Mouse (Mus musculus) forebrain, postnatal 0 days (tissue): ENCODE data around the gene Ensa. TPM values are rescaled to one million over a fixed set of nuclear protein-coding genes. Genes with fewer than 3 reads are reported as not detected.
A peak's percentile ranks its signal among the peaks of the same experiment; 100 is the strongest.
"Not testable (repeated sequence)": the region's sequence is repeated elsewhere in the genome, so short reads cannot be mapped to it uniquely, and the experiment has no call there.

Experiments
- ATAC-seq: fragments of 200-750 bp; cut with Nextera tagmentation; 2 replicates; pipeline ENCODE4 v1.8.0; 2017; ENCODE audit warnings: mild to moderate bottlenecking, moderate library complexity
- DNase-seq: peaks from one replicate; pipeline ENCODE4 v3.0.0-alpha.2; 2015
- H3K27ac ChIP-seq: fragments of 300-500 bp; sonication (generic); 2 replicates; pipeline ENCODE4 v1.5.1; 2014; ENCODE audit warnings: low read depth, mild to moderate bottlenecking, antibody characterized with exemption, low read length, moderate library complexity, mixed read lengths
- H3K27me3 ChIP-seq: fragments of 300-500 bp; sonication (generic); 2 replicates; pipeline ENCODE4 v1.6.1; 2014; ENCODE audit warnings: mild to moderate bottlenecking, low read length, mixed read lengths; ENCODE audit not compliant: insufficient read depth
- H3K36me3 ChIP-seq: fragments of 300-500 bp; sonication (generic); 2 replicates; pipeline ENCODE4 v1.6.1; 2014; ENCODE audit warnings: mild to moderate bottlenecking, moderate library complexity; ENCODE audit not compliant: insufficient read depth
- H3K4me1 ChIP-seq: fragments of 300-500 bp; sonication (generic); 2 replicates; pipeline ENCODE4 v1.6.1; 2014; ENCODE audit warnings: antibody characterized with exemption; ENCODE audit not compliant: insufficient read depth
- H3K4me2 ChIP-seq: fragments of 300-500 bp; sonication (generic); 2 replicates; pipeline ENCODE4 v1.6.1; 2014; ENCODE audit warnings: low read depth, mild to moderate bottlenecking, moderate library complexity
- H3K4me3 ChIP-seq: fragments of 300-500 bp; sonication (generic); 2 replicates; pipeline ENCODE4 v1.5.1; 2014; ENCODE audit warnings: low read depth, low read length, mixed read lengths
- H3K9ac ChIP-seq: fragments of 300-500 bp; sonication (generic); 2 replicates; pipeline ENCODE4 v1.6.1; 2014; ENCODE audit warnings: mild to moderate bottlenecking
- H3K9me3 ChIP-seq: fragments of 300-500 bp; sonication (generic); 2 replicates; pipeline ENCODE4 v1.6.1; 2016; ENCODE audit warnings: low read length
- CTCF ChIP-seq: sonication (generic); IDR thresholded peaks from 2 replicates; pipeline ENCODE4 v1.5.1; 2016; ENCODE audit warnings: antibody characterized with exemption, control low read depth, low read depth
- WGBS: fragments of 180-500 bp; shearing (Covaris S2); extraction: QIAGEN DNeasy Blood & Tissue Kit; methylation state at CpG from one replicate; pipeline ENCODE4 v1.1.7; 2014; 5-methylcytosine and 5-hydroxymethylcytosine counted together
- polyA plus RNA-seq: library from polyadenylated mRNA; unstranded; fragments of >200 nt; fragmentation: Nextera tagmentation; extraction: Ambion mirVana; gene quantifications from 2 replicates; pipeline ENCODE4 v1.2.1, GENCODE M21; 2015
- total RNA-seq: library from RNA; depleted of rRNA; stranded (reverse); fragments of >200 nt; gene quantifications from 2 replicates; pipeline ENCODE4 v1.2.3, GENCODE M21; 2014

The Ensa gene
- total and polyA plus RNA-seq, 2 experiments from 2014 or later: 140 to 151 TPM

GRCm38 (mm10) chr3:95651391-95652203, 26.8 kb downstream of the Ensa start:
- Histone ChIP-seq H3K9ac (no peak overlapping the region), H3K4me2 (no peak overlapping the region), H3K4me1 (no peaks in the 10 kb centered on the region), H3K27ac (no peak overlapping the region), H3K9me3 (no peaks in the 10 kb centered on the region), H3K36me3 (no peaks in the 10 kb centered on the region), H3K27me3 (no peaks in the 10 kb centered on the region), H3K4me3 (no peak overlapping the region)
- WGBS: 86% methylated on average over 16 of the region's 16 CpGs
- ATAC-seq (no peak), DNase-seq (no peak)
- no peak for TF ChIP-seq CTCF

GRCm38 (mm10) chr3:95652204-95652811, 27.5 kb downstream of the Ensa start:
- no peaks in the 10 kb centered on the region for H3K27me3 ChIP-seq
- ATAC-seq: no peak
- H3K27ac ChIP-seq: no peak overlapping the region
- H3K4me1 ChIP-seq: no peaks in the 10 kb centered on the region
- H3K9me3 ChIP-seq: no peaks in the 10 kb centered on the region
- no peak overlapping the region for H3K9ac ChIP-seq
- no peaks in the 10 kb centered on the region for H3K36me3 ChIP-seq
- no peak overlapping the region for H3K4me2 ChIP-seq
- no peak for TF ChIP-seq CTCF
- no peak for DNase-seq
- no peak overlapping the region for H3K4me3 ChIP-seq
- 59% methylated on average over 7 of the region's 7 CpGs for WGBS

GRCm38 (mm10) chr3:95652871-95653270, 28.1 kb downstream of the Ensa start:
- DNase-seq (no peak), ATAC-seq (no peak)
- H3K4me2 ChIP-seq: no peak overlapping the region
- no peaks in the 10 kb centered on the region for H3K27me3 ChIP-seq
- TF ChIP-seq CTCF: no peak
- H3K9ac ChIP-seq: no peak overlapping the region
- H3K4me1 ChIP-seq: no peaks in the 10 kb centered on the region
- no peaks in the 10 kb centered on the region for H3K36me3 ChIP-seq
- 24% methylated on average over 6 of the region's 6 CpGs for WGBS
- H3K27ac ChIP-seq: no peak overlapping the region
- H3K4me3 ChIP-seq: no peak overlapping the region
- no peaks in the 10 kb centered on the region for H3K9me3 ChIP-seq

- no peak overlapping the region for H3K4me2 ChIP-seq
- H3K4me1 ChIP-seq: no peaks in the 10 kb centered on the region
- H3K4me3 ChIP-seq: no peak overlapping the region
- no peak for TF ChIP-seq CTCF
- no peaks in the 10 kb centered on the region for H3K36me3 ChIP-seq
- H3K9me3 ChIP-seq: no peaks in the 10 kb centered on the region
- H3K27me3 ChIP-seq: no peaks in the 10 kb centered on the region
- H3K27ac ChIP-seq: no peak overlapping the region
- no peak overlapping the region for H3K9ac ChIP-seq
- WGBS: 14% methylated on average over 11 of the region's 11 CpGs
- ATAC-seq (peak; percentile 18; the same call in 1 of the 2 replicates), DNase-seq (peak; percentile 50)
Measured at GRCm38 (mm10) chr3:95653473-95654034, 28.8 kb downstream of the Ensa start.

- not testable (repeated sequence) for H3K27me3 ChIP-seq, H3K9me3 ChIP-seq, H3K9ac ChIP-seq, H3K4me2 ChIP-seq, H3K36me3 ChIP-seq, ATAC-seq, H3K4me1 ChIP-seq, DNase-seq, H3K4me3 ChIP-seq, H3K27ac ChIP-seq
- 94% methylated on average over 3 of the region's 3 CpGs for WGBS
Measured at GRCm38 (mm10) chr3:95654371-95654770, 29.6 kb downstream of the Ensa start.

DNA sequence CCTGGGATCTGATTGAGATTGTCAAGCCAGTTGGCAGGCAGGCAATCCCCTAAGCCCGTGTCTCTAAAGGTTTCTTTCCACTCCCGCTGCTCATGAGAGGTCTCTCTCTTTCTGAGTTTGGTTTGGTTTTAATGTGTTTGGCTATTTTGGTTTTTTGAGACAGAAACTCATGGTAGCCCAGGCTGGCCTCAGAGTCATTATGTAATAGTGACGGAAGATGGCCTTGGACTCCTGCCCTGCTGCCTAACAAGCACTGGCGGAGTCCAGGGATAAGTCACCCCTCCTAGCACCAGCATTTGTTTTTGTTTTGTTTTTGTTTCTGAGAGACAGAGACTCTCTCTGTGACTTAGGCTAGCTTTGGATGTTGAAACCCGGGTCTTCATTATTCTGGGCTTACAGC, 30.6 kb downstream of the Ensa start:
- 86% methylated on average over 5 of the region's 5 CpGs for WGBS
- no peaks in the 10 kb centered on the region for H3K27me3 ChIP-seq
- ATAC-seq (no peak), DNase-seq (no peak)
- H3K9ac ChIP-seq: no peak overlapping the region
- H3K9me3 ChIP-seq: no peaks in the 10 kb centered on the region
- no peaks in the 10 kb centered on the region for H3K36me3 ChIP-seq
- H3K4me3 ChIP-seq: no peak overlapping the region
- no peak overlapping the region for H3K27ac ChIP-seq
- no peak for TF ChIP-seq CTCF
- no peaks in the 10 kb centered on the region for H3K4me1 ChIP-seq
- H3K4me2 ChIP-seq: no peak overlapping the region

DNA sequence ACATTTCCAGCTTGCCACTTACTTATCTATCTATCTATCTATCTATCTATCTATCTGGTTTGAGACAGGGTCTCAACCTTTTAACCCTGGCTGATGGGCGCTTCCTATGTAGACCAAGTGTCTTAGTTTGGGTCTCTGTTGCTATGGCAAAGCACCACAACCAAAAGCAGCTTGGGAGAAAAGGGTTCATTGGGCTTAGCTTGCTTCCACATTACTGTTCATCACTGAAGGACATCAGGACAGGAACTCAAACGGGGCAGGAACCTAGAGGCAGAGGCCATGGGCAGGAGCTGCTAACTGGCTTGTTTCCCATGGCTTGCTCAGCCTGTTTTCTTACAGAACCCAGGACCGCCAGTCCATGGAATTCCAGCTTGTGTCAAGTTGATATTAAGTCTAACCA, 32.3 kb downstream of the Ensa start:
- DNase-seq: no peak
- Histone ChIP-seq H3K36me3 (peaks cover 5% of the 10 kb centered on the region; the same call in 1 of the 2 replicates), H3K4me1 (peaks cover 13% of the 10 kb centered on the region), H3K4me2 (no peak overlapping the region), H3K27ac (no peak overlapping the region), H3K9me3 (no peaks in the 10 kb centered on the region), H3K27me3 (no peaks in the 10 kb centered on the region), H3K4me3 (no peak overlapping the region), H3K9ac (no peak overlapping the region)
- no peak for ATAC-seq
- WGBS: 96% methylated on average over 3 of the region's 3 CpGs
- no peak for TF ChIP-seq CTCF
